Comparison of ENCODE assay signal across 14 mouse cellular contexts in the genomic region with DNA sequence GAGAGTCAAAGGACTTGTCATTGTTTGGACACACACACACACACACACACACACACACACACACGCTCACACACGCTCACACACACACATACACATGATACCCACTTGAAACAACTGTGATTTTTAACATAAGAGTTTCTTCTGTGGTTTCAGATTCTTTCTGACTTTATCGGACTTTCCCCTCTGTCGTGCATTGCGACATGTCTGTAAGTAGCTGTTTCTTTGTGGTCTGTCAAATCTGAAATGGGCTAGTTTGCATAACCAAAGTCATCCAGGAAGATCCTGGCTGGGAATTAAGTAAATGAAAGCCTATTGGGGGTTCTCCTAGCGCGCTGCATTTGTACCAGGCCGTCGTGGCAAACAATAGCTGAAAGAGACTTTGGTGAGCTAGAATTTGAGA. TPM values are rescaled to one million over a fixed set of nuclear protein-coding genes. Genes with fewer than 3 reads are reported as not detected.
DNase-seq lines count a peak whose midpoint lies in the region; ATAC-seq and TF ChIP-seq lines count a peak whose summit lies in the region.
"Had no signal": no experiment of that assay in that cellular context is flagged by ENCODE, and none has a peak within 500 bp of the region (broad histone marks: within the 10 kb centered on the region; RNA-seq: fewer than 3 reads in every experiment).

No protein-coding gene starts in this region.

- intact Hi-C loops in heart, adult 2 months (cut with DNase I) = loop anchor here (2.0 kb wide), 1 partner anchor 14 kb away; no protein-coding TSS in a partner anchor

- peaks cover 21% of the 10 kb centered on the region for H3K4me1 ChIP-seq in heart, adult 2 months (ENCODE audit: control insufficient read depth, insufficient read depth, low read length)
- no peaks in the 10 kb centered on the region; a peak in 1 of 4 replicates for H3K4me1 ChIP-seq in liver, embryonic 14.5 days (replicated peaks; ENCODE audit: control insufficient read depth in 2 of 2, insufficient read depth in 2 of 2, low read length in 1 of 2)
- H3K4me1 ChIP-seq in liver, embryonic 12.5 days = no peaks in the 10 kb centered on the region
- peaks cover 11% of the 10 kb centered on the region for H3K4me1 ChIP-seq in bone marrow macrophage, adult 2 months (ENCODE audit: control insufficient read depth, insufficient read depth, low read length)

- no peak overlapping the region for H3K4me3 ChIP-seq in heart, adult 2 months
- H3K4me3 ChIP-seq in liver, embryonic 14.5 days (ENCODE audit: insufficient read depth in 1 of 2, low read depth in 2 of 2, low read length in 2 of 2) = no peak overlapping the region
- no peak overlapping the region for H3K4me3 ChIP-seq in liver, embryonic 12.5 days
- peak overlapping the region; percentile 19 for H3K4me3 ChIP-seq in bone marrow macrophage, adult 2 months (ENCODE audit: insufficient read depth, low read length)
- H3K4me3 ChIP-seq: embryonic facial prominence, embryonic 15.5 days; forebrain, embryonic 15.5 days had no signal

- 45% methylated on average over 9 of the region's 9 CpGs for WGBS in heart, adult 2 months
- 21% methylated on average over 9 of the region's 9 CpGs for WGBS in liver, embryonic 14.5 days (ENCODE audit: insufficient replicate concordance)
- 32% methylated on average over 9 of the region's 9 CpGs for WGBS in liver, embryonic 12.5 days (ENCODE audit: insufficient replicate concordance)

- H3K4me2 ChIP-seq in liver, embryonic 14.5 days (ENCODE audit: low read depth) = peak overlapping the region; percentile 22; the same call in 1 of the 2 replicates
- H3K4me2 ChIP-seq in liver, embryonic 12.5 days = no peak overlapping the region
- H3K4me2 ChIP-seq: embryonic facial prominence, embryonic 15.5 days; forebrain, embryonic 15.5 days; hindbrain, embryonic 14.5 days had no signal

- no peak for ATAC-seq in liver, embryonic 14.5 days (ENCODE audit: insufficient read depth)
- ATAC-seq in liver, embryonic 12.5 days = no peak
- ATAC-seq: forebrain, embryonic 15.5 days; midbrain, embryonic 16.5 days had no signal

- TF ChIP-seq EP300 in heart, adult 2 months (IDR thresholded peaks at IDR 0.05; ENCODE audit: insufficient read depth, low read depth, low read length) = no peak
- no peak for TF ChIP-seq EP300 in liver, embryonic 14.5 days (IDR thresholded peaks at IDR 0.05; ENCODE audit: low read depth)

- H3K9me3 ChIP-seq in liver, embryonic 14.5 days (ENCODE audit: control insufficient read depth, low read length) = no peaks in the 10 kb centered on the region
- no peaks in the 10 kb centered on the region for H3K9me3 ChIP-seq in liver, embryonic 12.5 days (replicated peaks)
- H3K9me3 ChIP-seq: embryonic facial prominence, embryonic 15.5 days; forebrain, embryonic 15.5 days had no signal

- peak overlapping the region; percentile 16; the same call in 1 of the 2 replicates for H3K27ac ChIP-seq in heart, adult 2 months
- no peak overlapping the region for H3K27ac ChIP-seq in liver, embryonic 14.5 days
- H3K27ac ChIP-seq in liver, embryonic 12.5 days = no peak overlapping the region
- H3K27ac ChIP-seq in bone marrow macrophage, adult 2 months (ENCODE audit: insufficient read depth, low read depth, low read length) = no peak overlapping the region
- H3K27ac ChIP-seq: embryonic facial prominence, embryonic 15.5 days; hindbrain, embryonic 14.5 days had no signal

- H3K36me3 ChIP-seq in heart, adult 2 months (ENCODE audit: control insufficient read depth, insufficient read depth, low read length) = peaks cover 4% of the 10 kb centered on the region; the same call in 1 of the 2 replicates
- no peaks in the 10 kb centered on the region for H3K36me3 ChIP-seq in liver, embryonic 14.5 days (replicated peaks; ENCODE audit: control insufficient read depth, insufficient read depth, low read depth)
- no peaks in the 10 kb centered on the region for H3K36me3 ChIP-seq in liver, embryonic 12.5 days
- H3K36me3 ChIP-seq: embryonic facial prominence, embryonic 15.5 days; forebrain, embryonic 15.5 days had no signal

- peaks cover 7% of the 10 kb centered on the region for H3K79me2 ChIP-seq in heart, adult 2 months (replicated peaks; ENCODE audit: control insufficient read depth, insufficient read depth, low read length)

- no peaks in the 10 kb centered on the region for H3K27me3 ChIP-seq in heart, adult 2 months (ENCODE audit: control insufficient read depth, insufficient read depth, low read length)
- no peaks in the 10 kb centered on the region for H3K27me3 ChIP-seq in liver, embryonic 14.5 days (ENCODE audit: control insufficient read depth, insufficient read depth, low read length)
- H3K27me3 ChIP-seq in liver, embryonic 12.5 days (replicated peaks) = peaks cover 2% of the 10 kb centered on the region; the same call in 1 of the 2 replicates
- H3K27me3 ChIP-seq: embryonic facial prominence, embryonic 15.5 days; forebrain, embryonic 15.5 days had no signal

- no peak for TF ChIP-seq CTCF in heart, adult 2 months (IDR thresholded peaks at IDR 0.05)
- TF ChIP-seq CTCF in liver, embryonic 14.5 days (IDR thresholded peaks at IDR 0.05; ENCODE audit: low read depth) = no peak
- TF ChIP-seq CTCF in bone marrow macrophage, adult 2 months (IDR thresholded peaks at IDR 0.05; ENCODE audit: low read depth, low read length) = no peak

- TF ChIP-seq POLR2A in heart, adult 2 months (IDR thresholded peaks at IDR 0.05; ENCODE audit: insufficient read depth, low read depth, low read length) = no peak
- no peak for TF ChIP-seq POLR2A in bone marrow macrophage, adult 2 months (IDR thresholded peaks at IDR 0.05; ENCODE audit: borderline replicate concordance, low read depth, low read length)

- H3K9ac ChIP-seq in heart, adult 2 months (ENCODE audit: low read depth, low read length) = no peak overlapping the region
- H3K9ac ChIP-seq in liver, embryonic 14.5 days (replicated peaks) = no peak overlapping the region
- no peak overlapping the region for H3K9ac ChIP-seq in liver, embryonic 12.5 days
- H3K9ac ChIP-seq: embryonic facial prominence, embryonic 15.5 days; forebrain, embryonic 15.5 days; hindbrain, embryonic 14.5 days had no signal

- no peak for DNase-seq in heart, adult 2 months
- no peak for DNase-seq in heart, postnatal 4 days
- DNase-seq in liver, embryonic 14.5 days (ENCODE audit: low read depth in 3 of 3, low spot score in 3 of 3) = no peak
- peak; percentile 31 for DNase-seq in 416B (ENCODE audit: low read depth)
- no peak for DNase-seq in cerebellum, postnatal 25 days
- DNase-seq in cerebellum, adult 9-11 months = no peak
- DNase-seq: adrenal gland, adult 8-10 months; gastrocnemius, postnatal 10 days had no signal

RNA-seq across cellular contexts. Expression of gene Sh3bp4, which starts 8.5 kb away (rescaled TPM):
- 10 to 100 TPM in 1 of 2 experiments, 1 to 10 TPM in 1; 10.0 to 11.1 TPM for total RNA-seq in heart, adult 2 months (2021)
- polyA plus RNA-seq in heart, adult 2 months (2012; rRNA removed) = 8.6 and 10.2 TPM in 2 replicates
- 10 to 100 TPM; 43.5 to 45.3 TPM for total RNA-seq in heart, postnatal 4 days (2021)
- 0.51 and 0.55 TPM in 2 replicates for polyA plus RNA-seq in liver, embryonic 14.5 days (2012; rRNA removed)
- 0.63 and 0.83 TPM in 2 replicates for polyA plus RNA-seq in liver, embryonic 14.5 days (2014; fragmentation: Nextera tagmentation; extraction: Ambion mirVana)
- polyA plus RNA-seq in liver, embryonic 12.5 days (2016; fragmentation: Nextera tagmentation; extraction: Ambion mirVana) = 1.7 and 2.3 TPM in 2 replicates
- 3.2 and 3.4 TPM in 2 replicates for polyA plus RNA-seq in bone marrow macrophage, adult 2 months (2012; ENCODE audit: insufficient read depth, insufficient read length, missing spikeins)
